9 mouse cellular contexts compared by ENCODE assay signal in the genomic region with DNA sequence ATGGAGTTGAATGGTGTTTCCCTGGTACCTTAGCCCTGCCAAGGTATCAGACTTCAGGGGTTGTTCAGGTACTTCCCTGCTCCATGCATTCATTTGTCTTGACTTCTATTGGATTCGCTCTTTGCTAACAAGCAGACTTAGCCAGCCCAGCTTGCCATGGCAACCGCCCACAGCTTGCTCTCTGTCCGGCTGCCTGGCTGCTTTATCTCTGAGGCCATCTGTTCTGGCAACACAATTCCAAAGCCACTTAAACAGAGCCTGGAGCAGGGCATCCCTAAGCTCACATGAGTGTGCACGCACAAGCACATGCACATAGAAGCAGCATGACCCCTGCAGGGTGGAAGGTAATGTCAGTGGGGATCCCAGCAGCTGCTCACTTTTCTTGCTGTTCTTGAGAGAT. TPM values are rescaled to one million over a fixed set of nuclear protein-coding genes. Genes with fewer than 3 reads are reported as not detected.
DNase-seq lines count a peak whose midpoint lies in the region; ATAC-seq and TF ChIP-seq lines count a peak whose summit lies in the region.
"Had no signal": no experiment of that assay in that cellular context is flagged by ENCODE, and none has a peak within 500 bp of the region (broad histone marks: within the 10 kb centered on the region; RNA-seq: fewer than 3 reads in every experiment).

No protein-coding gene starts in this region.

- no peaks in the 10 kb centered on the region for H3K36me3 ChIP-seq in hindbrain, embryonic 14.5 days (replicated peaks; ENCODE audit: control insufficient read depth, insufficient read depth)
- no peaks in the 10 kb centered on the region for H3K36me3 ChIP-seq in midbrain, postnatal 0 days (ENCODE audit: insufficient read depth, low read length)
- no peaks in the 10 kb centered on the region for H3K36me3 ChIP-seq in intestine, embryonic 15.5 days

- no peak overlapping the region for H3K4me3 ChIP-seq in hindbrain, embryonic 14.5 days (replicated peaks; ENCODE audit: low read length)
- no peak overlapping the region for H3K4me3 ChIP-seq in midbrain, postnatal 0 days (ENCODE audit: low read depth, low read length)
- H3K4me3 ChIP-seq in intestine, embryonic 15.5 days (replicated peaks) = no peak overlapping the region

- 0 out of 2 replicates have a peak overlapping the region, but pooled peaks have one; percentile 4 for H3K4me2 ChIP-seq in hindbrain, embryonic 14.5 days (replicated peaks)
- H3K4me2 ChIP-seq in midbrain, postnatal 0 days (ENCODE audit: low read depth, low read length, poor library complexity, severe bottlenecking) = no peak overlapping the region
- H3K4me2 ChIP-seq in intestine, embryonic 15.5 days (replicated peaks) = no peak overlapping the region

- no peaks in the 10 kb centered on the region for H3K9me3 ChIP-seq in hindbrain, embryonic 14.5 days (ENCODE audit: control insufficient read depth, low read length)
- H3K9me3 ChIP-seq in midbrain, postnatal 0 days (ENCODE audit: low read length) = no peaks in the 10 kb centered on the region
- no peaks in the 10 kb centered on the region for H3K9me3 ChIP-seq in intestine, embryonic 15.5 days

- peak overlapping the region; percentile 44 for H3K27ac ChIP-seq in hindbrain, embryonic 14.5 days
- no peak overlapping the region for H3K27ac ChIP-seq in midbrain, postnatal 0 days (ENCODE audit: low read depth, low read length)
- no peak overlapping the region for H3K27ac ChIP-seq in intestine, embryonic 15.5 days

- H3K9ac ChIP-seq in hindbrain, embryonic 14.5 days = no peak overlapping the region
- no peak overlapping the region for H3K9ac ChIP-seq in midbrain, postnatal 0 days (replicated peaks; ENCODE audit: low read length, poor library complexity, severe bottlenecking)
- H3K9ac ChIP-seq in intestine, embryonic 15.5 days = no peak overlapping the region

- peaks cover 28% of the 10 kb centered on the region for H3K4me1 ChIP-seq in hindbrain, embryonic 14.5 days (replicated peaks; ENCODE audit: control insufficient read depth, insufficient read depth, low read length)
- H3K4me1 ChIP-seq in midbrain, postnatal 0 days (ENCODE audit: insufficient read depth, low read length) = peaks cover 6% of the 10 kb centered on the region; the same call in 1 of the 2 replicates
- no peaks in the 10 kb centered on the region for H3K4me1 ChIP-seq in intestine, embryonic 15.5 days (replicated peaks)

- DNase-seq in NIH3T3 (ENCODE audit: low read depth) = peak; percentile 7
- DNase-seq in cerebellum, postnatal 36 days = peak; percentile 85 to 87
- peak; percentile 40 for DNase-seq in hindbrain, embryonic 14.5 days (ENCODE audit: low spot score)
- DNase-seq in midbrain, postnatal 0 days (ENCODE audit: low spot score) = peak; percentile 87
- no peak for DNase-seq in yolk sac, embryonic 10.5 days (ENCODE audit: low spot score)
- DNase-seq in kidney, postnatal 36 days = no peak

- no peaks in the 10 kb centered on the region for H3K27me3 ChIP-seq in hindbrain, embryonic 14.5 days (ENCODE audit: control insufficient read depth, insufficient read depth, low read length)
- no peaks in the 10 kb centered on the region for H3K27me3 ChIP-seq in midbrain, postnatal 0 days (ENCODE audit: insufficient read depth, low read length)
- no peaks in the 10 kb centered on the region; the same call in 1 of the 2 replicates for H3K27me3 ChIP-seq in intestine, embryonic 15.5 days (replicated peaks)

- peak; percentile 66 for ATAC-seq in hindbrain, embryonic 14.5 days (ENCODE audit: low FRiP score)
- ATAC-seq in midbrain, postnatal 0 days (ENCODE audit: low FRiP score) = peak; percentile 55; the same call in 1 of the 2 replicates
- no peak for ATAC-seq in activated CD4-positive, CD25-positive, alpha-beta regulatory T cell, adult 4 months
- ATAC-seq in intestine, embryonic 15.5 days = no peak

- no peak for TF ChIP-seq CTCF in midbrain, postnatal 0 days (IDR thresholded peaks at IDR 0.05)

- WGBS in hindbrain, embryonic 14.5 days = 10% methylated on average over 4 of the region's 4 CpGs
- 13% methylated on average over 4 of the region's 4 CpGs for WGBS in midbrain, postnatal 0 days
- 27% methylated on average over 4 of the region's 4 CpGs for WGBS in intestine, embryonic 15.5 days

RNA-seq across cellular contexts. Expression of gene Myt1, which starts 4.1 kb away (rescaled TPM):
- 16.1 and 18.1 TPM in 2 replicates for polyA plus RNA-seq in hindbrain, embryonic 14.5 days (2014; fragmentation: Nextera tagmentation; extraction: Ambion mirVana)
- total RNA-seq in midbrain, postnatal 0 days (2014; rRNA removed) = 47.7 and 57.4 TPM in 2 replicates
- 5.5 and 7.6 TPM in 2 replicates for polyA plus RNA-seq in midbrain, postnatal 0 days (2015; fragmentation: Nextera tagmentation; extraction: Ambion mirVana)
- polyA plus RNA-seq in activated CD4-positive, CD25-positive, alpha-beta regulatory T cell, adult 4 months (2017; shearing (Covaris generic)) = not detected
- 2.4 and 2.7 TPM in 2 replicates for polyA plus RNA-seq in intestine, embryonic 15.5 days (2015; fragmentation: Nextera tagmentation; extraction: Ambion mirVana)
- total RNA-seq: common myeloid progenitor, adult 5-6 weeks had no signal

RNA-seq across cellular contexts. Expression of gene Oprl1, which starts 44.2 kb away (rescaled TPM):
- polyA plus RNA-seq in hindbrain, embryonic 14.5 days (2014; fragmentation: Nextera tagmentation; extraction: Ambion mirVana) = 102 and 108 TPM in 2 replicates
- total RNA-seq in midbrain, postnatal 0 days (2014; rRNA removed) = 195 and 210 TPM in 2 replicates
- 88.1 and 93.6 TPM in 2 replicates for polyA plus RNA-seq in midbrain, postnatal 0 days (2015; fragmentation: Nextera tagmentation; extraction: Ambion mirVana)
- polyA plus RNA-seq in activated CD4-positive, CD25-positive, alpha-beta regulatory T cell, adult 4 months (2017; shearing (Covaris generic)) = not detected
- 1.6 and 1.7 TPM in 2 replicates for polyA plus RNA-seq in intestine, embryonic 15.5 days (2015; fragmentation: Nextera tagmentation; extraction: Ambion mirVana)
- total RNA-seq: common myeloid progenitor, adult 5-6 weeks had no signal

Comparison
In these comparisons a context has a peak if more than half of its experiments do, and no peak if none do; other contexts are left out.
1. DNase-seq: peak in NIH3T3 (single experiment), cerebellum, postnatal 36 days (2 of 2), hindbrain, embryonic 14.5 days (single experiment) and midbrain, postnatal 0 days (single experiment); none in yolk sac, embryonic 10.5 days (single experiment) and kidney, postnatal 36 days (0 of 2).
2. ATAC-seq: peak in hindbrain, embryonic 14.5 days (single experiment) and midbrain, postnatal 0 days (single experiment); none in activated CD4-positive, CD25-positive, alpha-beta regulatory T cell, adult 4 months (single experiment) and intestine, embryonic 15.5 days (single experiment).
3. RNA of gene Oprl1, which starts 44.2 kb away (polyA plus RNA-seq): 102 to 108 TPM in hindbrain, embryonic 14.5 days and 88.1 to 93.6 TPM in midbrain, postnatal 0 days; 1.6 to 1.7 TPM in intestine, embryonic 15.5 days and not detected in activated CD4-positive, CD25-positive, alpha-beta regulatory T cell, adult 4 months; every median in the first group is over 10 times any median in the second.